Mouse (Mus musculus) kidney, postnatal 4 days (tissue): Measurements from ENCODE around the gene Adam23.
A peak's percentile ranks its signal among the peaks of the same experiment; 100 is the strongest.

ENCODE experiments used
- DNase-seq, 2 experiments: peaks; one replicate each; pipeline ENCODE4 v3.0.0; 2021; ENCODE audit warnings: mixed read lengths in 2 of 2

Adam23 gene

DNA sequence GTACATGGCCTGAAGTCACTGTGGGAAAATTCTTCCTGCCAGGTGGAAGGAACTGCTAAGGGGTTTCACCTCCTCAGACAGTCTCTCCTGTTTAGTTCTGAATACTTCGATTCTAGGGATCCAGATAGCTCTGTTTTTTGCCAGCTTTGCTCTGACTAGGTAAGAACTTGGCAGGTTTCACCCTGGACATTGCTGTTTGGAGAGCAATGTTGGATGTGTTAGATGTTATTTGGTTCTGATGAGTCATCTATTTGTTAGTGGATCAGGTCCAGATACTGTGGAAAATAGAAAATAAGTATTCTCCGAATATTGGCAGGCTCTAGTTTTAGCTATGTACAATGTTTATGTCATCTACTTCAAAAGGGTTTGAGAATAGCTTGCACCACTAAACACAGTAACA lies 41.0 kb downstream of the Adam23 start:
- no peak for DNase-seq

DNA sequence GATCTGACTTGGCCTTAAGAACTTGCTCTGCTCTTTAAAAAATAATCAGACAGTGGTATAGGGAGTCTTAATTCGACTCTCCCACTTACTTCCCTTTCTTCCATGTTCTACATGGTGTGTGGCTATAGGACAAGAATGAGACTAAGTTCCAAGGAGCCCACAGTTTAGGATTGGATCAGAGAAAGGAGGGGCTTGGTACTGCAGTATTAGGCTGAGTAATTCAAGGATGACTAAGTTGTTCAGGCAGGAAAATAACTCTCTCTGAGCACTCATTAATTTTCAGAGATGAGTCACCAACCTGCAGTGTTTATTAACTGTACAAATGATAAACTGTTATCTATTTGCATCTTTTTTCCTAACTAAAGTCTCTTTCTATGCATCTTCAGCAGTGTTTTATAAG lies 45.3 kb downstream of the Adam23 start:
- DNase-seq: no peak

GRCm38 (mm10) chr1:63493325-63493724 lies 47.6 kb downstream of the Adam23 start:
- DNase-seq: no peak

GRCm38 (mm10) chr1:63507386-63507785 lies 61.7 kb downstream of the Adam23 start:
- DNase-seq: no peak

DNA sequence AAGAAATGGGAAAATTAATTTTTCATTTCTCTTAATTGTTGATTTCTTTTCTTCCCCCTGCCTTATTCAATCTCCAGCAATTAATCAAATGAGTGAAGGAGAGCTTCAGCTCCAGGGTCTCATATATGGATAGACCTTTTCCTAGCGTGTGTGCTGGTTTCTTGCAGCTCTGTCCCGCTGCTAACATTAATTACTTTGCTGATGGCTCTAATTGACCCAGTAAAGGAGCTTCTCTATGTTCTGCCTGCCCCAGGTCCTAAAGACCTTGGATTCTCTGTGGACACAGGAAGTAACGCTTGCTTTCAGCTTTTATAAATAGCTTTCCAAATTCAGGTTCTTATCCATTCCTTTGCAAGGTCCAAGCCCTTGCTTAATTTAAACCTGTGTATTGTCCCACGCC lies 63.1 kb downstream of the Adam23 start:
- no peak for DNase-seq

GRCm38 (mm10) chr1:63511416-63511815 lies 65.7 kb downstream of the Adam23 start:
- DNase-seq: no peak

DNA sequence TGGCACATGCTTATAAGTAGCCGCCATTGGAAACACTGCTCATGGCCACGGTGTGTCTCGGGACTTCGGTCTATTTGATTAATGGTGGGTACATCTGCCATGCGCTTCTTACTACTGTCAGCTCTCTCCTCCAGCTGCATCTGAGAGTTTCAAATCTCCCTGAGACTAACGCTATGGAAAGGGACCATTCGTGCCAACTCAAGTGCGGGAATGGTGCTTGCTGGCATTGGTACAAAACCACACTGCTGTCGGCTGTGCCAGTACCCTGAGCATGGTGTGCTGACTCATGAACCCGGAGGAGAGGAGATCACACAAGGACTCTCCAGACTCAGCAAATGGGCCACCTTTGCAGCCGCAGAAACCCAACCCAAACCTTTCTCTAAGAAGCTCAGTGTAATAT lies 72.1 kb downstream of the Adam23 start:
- no peak for DNase-seq

GRCm38 (mm10) chr1:63518814-63519213 lies 73.1 kb downstream of the Adam23 start:
- peak in 1 of 2 experiments; percentile 12 for DNase-seq

- DNase-seq: peak in 1 of 2 experiments; percentile 4
Observed at GRCm38 (mm10) chr1:63529901-63530300, 84.2 kb downstream of the Adam23 start.

DNA sequence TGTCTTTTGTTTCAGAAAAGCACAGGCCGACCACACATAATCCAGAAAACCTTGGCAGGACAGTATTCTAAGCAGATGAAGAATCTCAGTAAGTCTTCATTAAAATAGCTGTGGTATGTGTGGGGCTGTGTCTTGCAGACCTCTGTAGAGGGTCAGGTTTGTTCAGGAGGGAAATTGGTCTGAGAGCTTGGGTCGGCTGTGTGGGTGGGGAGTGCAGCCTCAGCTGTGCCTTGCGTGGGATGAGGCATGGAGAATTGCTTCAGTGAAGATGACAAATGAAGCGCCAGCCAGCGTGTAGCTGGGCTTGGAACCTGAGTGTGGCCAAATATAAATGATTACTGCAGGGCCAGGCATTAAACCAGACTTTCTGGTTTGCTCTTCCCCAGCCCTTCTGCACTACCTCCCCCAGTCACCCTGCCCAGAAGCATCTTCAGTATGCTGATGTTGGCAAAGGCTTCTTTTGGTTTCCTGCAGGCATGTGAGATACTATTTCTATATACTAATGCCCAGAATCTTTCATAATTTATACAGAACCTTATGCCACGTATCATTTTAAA lies 88.7 kb downstream of the Adam23 start:
- DNase-seq: peak; percentile 55 to 70

GRCm38 (mm10) chr1:63539884-63540613 lies 94.4 kb downstream of the Adam23 start:
- no peak for DNase-seq

DNA sequence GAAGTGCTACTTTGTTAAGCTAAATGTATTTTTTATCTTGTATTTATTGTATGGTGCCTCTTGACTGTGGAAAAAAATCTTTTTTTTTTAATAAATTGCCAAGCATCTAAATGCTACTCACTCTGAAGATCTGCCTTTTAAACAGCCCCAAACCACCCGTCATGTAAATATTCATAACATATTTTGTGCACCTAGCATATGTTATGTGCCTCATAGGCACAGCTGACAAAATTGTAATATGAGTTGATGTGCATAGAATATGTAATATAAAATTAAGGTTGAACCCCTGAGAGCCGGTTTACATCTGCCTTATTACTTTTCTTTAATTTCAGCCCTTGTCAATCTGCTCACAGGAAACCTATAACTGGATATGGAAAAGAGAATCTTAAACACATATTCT lies 98.4 kb downstream of the Adam23 start:
- no peak for DNase-seq

GRCm38 (mm10) chr1:63553039-63553438 lies 107.3 kb downstream of the Adam23 start:
- no peak for DNase-seq

- DNase-seq: no peak
Observed at GRCm38 (mm10) chr1:63561772-63562520, 116.3 kb downstream of the Adam23 start.

DNA sequence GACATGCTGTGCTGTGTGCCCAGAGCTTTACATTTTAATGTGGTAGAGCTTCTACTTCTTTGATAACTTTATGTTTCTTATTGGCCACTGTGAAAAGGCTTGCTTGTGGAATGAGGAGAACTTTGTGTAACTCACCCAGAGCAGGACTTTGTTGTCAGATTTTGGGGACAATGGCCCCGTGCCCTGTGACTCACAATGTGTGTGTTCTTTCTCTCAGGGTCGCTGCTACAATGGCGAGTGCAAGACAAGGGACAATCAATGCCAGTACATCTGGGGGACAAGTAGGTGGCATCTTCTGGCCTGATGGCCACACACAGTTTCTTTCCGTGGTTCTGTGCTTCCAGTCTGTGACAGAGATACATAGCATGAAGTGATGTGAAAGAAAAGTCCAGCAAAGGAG lies 118.2 kb downstream of the Adam23 start:
- no peak for DNase-seq

GRCm38 (mm10) chr1:63566501-63566900 lies 120.8 kb downstream of the Adam23 start:
- no peak for DNase-seq

DNA sequence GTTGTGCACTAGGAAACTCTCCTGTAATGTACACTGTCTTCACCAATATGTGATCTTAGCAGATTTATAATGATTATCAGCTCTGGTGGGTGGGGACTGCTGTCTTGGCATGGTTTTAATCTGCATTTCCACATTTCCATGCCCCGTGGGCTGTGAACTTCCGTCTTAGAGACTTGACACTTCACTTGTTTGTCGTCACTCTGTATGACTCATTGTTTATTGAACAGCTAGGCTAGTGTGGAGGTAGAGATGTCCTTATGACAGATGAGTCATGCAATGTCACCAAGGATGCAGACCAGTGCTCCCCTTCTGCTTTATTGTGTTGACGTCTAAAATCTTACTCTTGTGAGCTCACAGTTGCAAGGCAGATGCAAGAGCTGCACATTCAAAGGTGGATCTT lies 121.3 kb downstream of the Adam23 start:
- DNase-seq: no peak

GRCm38 (mm10) chr1:63572229-63572628 lies 126.5 kb downstream of the Adam23 start:
- DNase-seq: no peak

DNA sequence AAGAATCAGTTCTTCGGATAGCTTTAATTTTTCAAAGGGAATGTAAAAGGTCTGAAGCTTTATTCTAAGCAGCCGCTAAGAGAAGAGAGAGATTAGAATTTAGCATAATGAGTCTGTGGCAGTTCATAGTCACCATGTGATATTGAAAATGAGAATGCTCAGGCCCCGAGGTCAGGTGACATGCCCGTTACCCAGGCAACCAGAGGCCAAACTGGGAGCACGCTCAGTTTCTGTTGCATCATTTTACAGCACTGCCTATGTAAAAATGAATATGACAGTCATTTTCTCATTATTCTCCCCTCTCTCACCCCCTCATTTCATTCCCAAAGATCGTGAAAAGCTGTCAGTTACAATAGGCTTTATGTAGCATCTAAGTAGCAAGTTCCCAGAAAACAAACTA lies 127.7 kb downstream of the Adam23 start:
- DNase-seq: peak in 1 of 2 experiments; percentile 12

- no peak for DNase-seq
Observed at GRCm38 (mm10) chr1:63573864-63574611, 128.3 kb downstream of the Adam23 start.

- no peak for DNase-seq
Observed at GRCm38 (mm10) chr1:63576803-63577202, 131.1 kb downstream of the Adam23 start.

DNA sequence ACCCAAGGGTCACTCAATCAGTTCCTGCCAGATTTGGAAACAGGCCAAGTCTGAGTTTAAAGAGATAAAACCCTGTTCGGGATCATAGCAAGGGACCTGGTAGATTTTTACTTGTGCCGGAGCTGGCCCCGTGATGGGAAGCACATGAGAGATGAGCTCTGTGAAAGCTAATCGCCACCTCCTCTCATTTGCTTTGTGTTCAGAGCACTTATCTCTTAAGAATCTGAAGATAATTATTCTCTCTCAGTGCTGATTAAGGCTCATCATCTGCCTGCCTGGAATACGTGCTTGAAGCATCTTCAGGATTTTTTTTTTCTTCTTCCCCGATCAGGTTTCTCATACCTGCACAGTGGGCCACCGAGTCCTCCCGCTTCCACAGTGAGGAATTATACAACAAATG lies 133.5 kb downstream of the Adam23 start:
- DNase-seq: no peak

DNA sequence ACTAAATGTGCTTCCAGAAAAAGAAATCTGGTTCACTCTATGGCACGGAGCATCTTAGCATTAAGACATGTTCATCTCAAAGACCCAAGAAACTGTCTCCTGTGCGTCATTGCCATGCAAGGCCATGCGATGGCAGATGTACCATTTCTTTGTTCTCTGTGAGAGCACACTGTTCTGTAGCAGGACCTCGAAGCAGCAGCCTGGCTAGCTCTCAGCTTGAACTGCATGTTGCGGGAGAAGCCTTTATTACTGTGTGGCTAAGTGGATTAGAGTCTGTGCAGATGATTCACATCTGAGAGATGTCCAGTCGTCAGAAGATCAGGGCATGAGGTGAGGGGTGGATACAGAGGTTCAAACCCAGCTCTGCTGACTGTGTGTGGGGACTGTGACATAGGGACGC lies 141.2 kb downstream of the Adam23 start:
- no peak for DNase-seq
